Mouse (Mus musculus) intestine, postnatal 0 days (tissue): Measurements from ENCODE around the gene Usp11. TPM values are rescaled to one million over a fixed set of nuclear protein-coding genes. Genes with fewer than 3 reads are reported as not detected.
"Not testable (repeated sequence)": the region's sequence is repeated elsewhere in the genome, so short reads cannot be mapped to it uniquely, and the experiment has no call there.

ENCODE experiments used
- ATAC-seq: fragments of 200-750 bp; cut with Nextera tagmentation; 2 replicates; pipeline ENCODE4 v1.8.0; 2017; ENCODE audit warnings: mild to moderate bottlenecking, moderate TSS enrichment, moderate library complexity
- H3K27ac ChIP-seq: fragments of 300-500 bp; sonication (generic); 2 replicates; pipeline ENCODE4 v1.5.1; 2014; ENCODE audit warnings: mild to moderate bottlenecking, low read depth, low read length, moderate library complexity
- H3K27me3 ChIP-seq: fragments of 300-500 bp; sonication (generic); replicated peaks from 2 replicates; pipeline ENCODE4 v1.6.1; 2014; ENCODE audit warnings: low read length, mixed read lengths; ENCODE audit not compliant: control insufficient read depth, insufficient read depth
- H3K36me3 ChIP-seq: fragments of 300-500 bp; sonication (generic); 2 replicates; pipeline ENCODE4 v1.6.1; 2014; ENCODE audit warnings: mild to moderate bottlenecking, moderate library complexity; ENCODE audit not compliant: control insufficient read depth, insufficient read depth
- H3K4me1 ChIP-seq: fragments of 300-500 bp; sonication (generic); replicated peaks from 2 replicates; pipeline ENCODE4 v1.6.1; 2014; ENCODE audit warnings: antibody characterized with exemption, low read length, mixed read lengths; ENCODE audit not compliant: control insufficient read depth, insufficient read depth
- H3K4me2 ChIP-seq: fragments of 300-500 bp; sonication (generic); replicated peaks from 2 replicates; pipeline ENCODE4 v1.6.1; 2014; ENCODE audit warnings: low read depth, mild to moderate bottlenecking, moderate library complexity
- H3K4me3 ChIP-seq: fragments of 300-500 bp; sonication (generic); 2 replicates; pipeline ENCODE4 v1.5.1; 2014; ENCODE audit warnings: low read depth, low read length
- H3K9ac ChIP-seq: fragments of 300-500 bp; sonication (generic); 2 replicates; pipeline ENCODE4 v1.6.1; 2014; ENCODE audit warnings: mild to moderate bottlenecking, low read depth, low read length
- H3K9me3 ChIP-seq: fragments of 300-500 bp; sonication (generic); 2 replicates; pipeline ENCODE4 v1.6.1; 2016; ENCODE audit warnings: mixed run types; ENCODE audit not compliant: control insufficient read depth
- CTCF ChIP-seq: sonication (generic); IDR thresholded peaks from 2 replicates; pipeline ENCODE4 v1.5.1; 2016; ENCODE audit warnings: low read depth, mild to moderate bottlenecking, control low read depth, antibody characterized with exemption, moderate library complexity
- WGBS: fragments of 180-500 bp; shearing (Covaris S2); extraction: QIAGEN DNeasy Blood & Tissue Kit; methylation state at CpG from one replicate; pipeline ENCODE4 v1.1.7; 2014; 5-methylcytosine and 5-hydroxymethylcytosine counted together
- polyA plus RNA-seq: library from polyadenylated mRNA; unstranded; fragments of >200 nt; fragmentation: Nextera tagmentation; extraction: Ambion mirVana; gene quantifications from 2 replicates; pipeline ENCODE4 v1.2.1, GENCODE M21; 2015

Usp11 gene
- polyA plus RNA-seq, 1 experiment from 2014 or later = 3.8 TPM

DNA sequence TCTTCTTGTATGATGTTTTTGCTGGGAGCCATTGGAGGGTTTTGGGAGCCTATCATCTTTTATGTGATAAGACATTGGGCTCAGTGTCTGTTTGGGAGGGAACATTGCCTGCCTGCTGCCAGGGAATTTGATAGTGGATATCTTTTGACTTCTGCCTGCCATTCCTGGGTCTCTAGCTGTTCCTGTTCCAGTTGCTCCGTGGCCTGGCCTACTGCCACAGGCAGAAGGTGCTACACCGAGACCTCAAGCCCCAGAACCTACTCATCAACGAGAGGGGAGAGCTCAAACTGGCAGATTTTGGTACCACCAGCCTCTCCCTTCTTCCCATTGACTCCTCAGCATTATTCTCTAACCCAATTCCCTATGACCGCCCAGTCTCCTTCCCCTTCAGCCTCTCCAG is 7.9 kb upstream of the Usp11 start:
- no peak overlapping the region for H3K27ac ChIP-seq
- H3K4me2 ChIP-seq = no peak overlapping the region
- peaks cover 30% of the 10 kb centered on the region for H3K36me3 ChIP-seq
- H3K4me1 ChIP-seq = no peaks in the 10 kb centered on the region
- no peak overlapping the region for H3K4me3 ChIP-seq
- H3K9ac ChIP-seq = no peak overlapping the region
- 90% methylated on average over 4 of the region's 4 CpGs for WGBS
- H3K27me3 ChIP-seq = no peaks in the 10 kb centered on the region
- H3K9me3 ChIP-seq = no peaks in the 10 kb centered on the region
- no peak for TF ChIP-seq CTCF
- no peak for ATAC-seq

DNA sequence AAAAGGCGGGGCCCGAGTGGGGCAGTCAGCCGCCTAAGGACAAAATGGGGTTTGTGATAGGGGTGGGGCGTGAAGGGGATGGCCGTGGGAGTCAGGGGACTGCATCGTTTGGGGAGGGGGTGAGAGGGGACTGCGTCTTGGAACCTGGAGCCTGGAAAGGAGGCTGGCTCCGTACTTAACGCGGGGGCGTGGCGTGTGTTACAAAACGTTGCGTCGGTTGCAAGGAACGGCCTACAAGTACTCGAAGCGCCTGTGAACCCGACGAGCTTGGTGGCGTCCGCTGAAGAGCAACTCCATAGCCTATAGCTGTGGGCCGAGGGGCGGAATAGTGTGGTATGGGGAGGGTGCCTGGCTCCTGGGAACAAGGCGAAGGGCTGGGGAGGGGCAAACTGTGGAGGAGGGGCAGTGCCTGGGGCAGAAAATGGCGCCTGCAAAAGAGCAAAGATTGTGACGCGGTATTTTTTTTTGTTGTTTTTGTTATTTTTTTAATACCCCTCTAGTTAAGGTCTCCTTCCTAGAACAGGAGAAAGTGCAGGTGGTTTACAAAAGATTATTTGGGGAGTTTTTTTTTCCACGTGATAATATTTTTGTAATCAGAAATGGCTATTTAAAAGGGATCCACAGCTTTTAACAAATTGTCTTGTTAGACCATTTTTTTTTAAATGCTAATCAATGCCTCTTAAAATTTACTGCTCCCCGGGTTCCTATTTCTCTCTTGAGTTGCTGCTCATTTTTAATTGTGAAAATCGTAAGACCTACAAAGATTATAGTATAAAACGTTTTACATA is 783 bp downstream of the Usp11 start:
- no peaks in the 10 kb centered on the region; the same call in 1 of the 2 replicates for H3K36me3 ChIP-seq
- H3K27me3 ChIP-seq = no peaks in the 10 kb centered on the region
- H3K27ac ChIP-seq = peak overlapping the region; percentile 70
- H3K9ac ChIP-seq = peak overlapping the region; percentile 62
- WGBS = 22% methylated on average over 32 of the region's 32 CpGs
- H3K4me1 ChIP-seq = no peaks in the 10 kb centered on the region
- no peaks in the 10 kb centered on the region for H3K9me3 ChIP-seq
- ATAC-seq = peak; percentile 92
- peak overlapping the region; percentile 55 for H3K4me3 ChIP-seq
- peak overlapping the region; percentile 66 for H3K4me2 ChIP-seq
- TF ChIP-seq CTCF = no peak

DNA sequence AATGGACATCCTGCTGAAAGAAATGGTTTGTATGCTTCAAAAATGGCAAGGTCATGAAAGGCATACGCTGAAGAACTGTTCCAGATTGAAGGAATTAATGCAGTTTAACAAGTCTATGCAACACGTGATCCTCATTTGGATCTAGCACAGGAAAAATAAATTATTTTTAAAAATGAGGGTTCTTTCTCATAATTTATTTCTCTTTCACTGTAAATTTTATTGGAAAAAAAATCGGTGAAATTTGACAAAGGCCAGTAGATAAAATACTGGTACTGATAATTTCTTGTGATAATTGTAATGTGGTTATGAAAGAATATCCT is 1.3 kb downstream of the Usp11 start:
- Histone ChIP-seq H3K27me3 (no peaks in the 10 kb centered on the region), H3K4me1 (no peaks in the 10 kb centered on the region), H3K36me3 (no peaks in the 10 kb centered on the region), H3K4me2 (peak overlapping the region; percentile 66), H3K9ac (no peak overlapping the region), H3K27ac (no peak overlapping the region), H3K4me3 (peak overlapping the region; percentile 55; the same call in 1 of the 2 replicates), H3K9me3 (no peaks in the 10 kb centered on the region)
- 26% methylated on average over 3 of the region's 3 CpGs for WGBS
- no peak for TF ChIP-seq CTCF
- ATAC-seq = no peak

DNA sequence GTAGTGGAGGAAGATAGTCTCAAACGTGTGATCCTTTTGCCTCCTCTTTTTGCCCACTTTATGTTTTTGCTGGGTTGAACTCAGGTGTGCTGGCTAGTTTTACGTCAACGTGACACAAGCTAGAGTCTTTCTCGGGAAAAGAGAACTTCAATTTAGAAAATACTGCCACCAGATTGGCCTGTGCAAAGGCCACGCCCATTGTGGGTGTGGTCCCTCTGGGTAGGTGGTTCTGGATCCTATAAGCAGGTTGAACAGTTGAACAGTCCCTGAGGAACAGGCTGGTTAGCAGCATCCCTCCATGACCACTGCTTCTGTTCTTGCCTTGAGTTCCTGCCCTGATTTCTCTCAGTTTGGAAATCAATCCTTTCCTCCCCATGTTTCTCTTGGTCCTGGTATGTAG is 25.0 kb downstream of the Usp11 start:
- 68% methylated on average over 5 of the region's 5 CpGs for WGBS
- Histone ChIP-seq H3K4me1 (no peaks in the 10 kb centered on the region), H3K9me3 (no peaks in the 10 kb centered on the region), H3K4me2 (no peak overlapping the region), H3K4me3 (no peak overlapping the region), H3K27me3 (no peaks in the 10 kb centered on the region), H3K9ac (no peak overlapping the region), H3K36me3 (no peaks in the 10 kb centered on the region), H3K27ac (no peak overlapping the region)
- no peak for TF ChIP-seq CTCF
- ATAC-seq = no peak

DNA sequence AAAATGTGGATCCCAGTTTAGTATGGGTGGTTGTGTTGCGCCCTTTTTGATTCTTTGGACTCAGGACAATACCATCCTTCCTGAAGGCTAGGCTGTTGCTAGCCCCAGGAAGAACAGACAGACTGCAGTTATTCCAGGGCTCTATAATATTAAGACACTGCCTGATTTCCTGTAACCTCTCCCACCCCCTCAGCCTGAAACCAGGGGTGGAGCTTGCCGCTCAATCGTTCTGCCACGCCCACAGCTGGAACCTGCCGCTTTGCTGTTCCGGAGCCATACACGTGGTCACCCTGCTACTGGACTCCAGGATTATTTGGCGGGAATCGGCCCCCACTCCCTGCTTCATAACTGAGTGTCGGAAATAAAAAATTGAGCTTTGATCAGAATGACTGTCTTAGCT is 26.3 kb downstream of the Usp11 start:
- H3K36me3 ChIP-seq, ATAC-seq, H3K27ac ChIP-seq, H3K9ac ChIP-seq, H3K4me3 ChIP-seq, H3K4me2 ChIP-seq, H3K27me3 ChIP-seq, H3K9me3 ChIP-seq, H3K4me1 ChIP-seq: not testable (repeated sequence)
- WGBS = 43% methylated on average over 10 of the region's 10 CpGs

DNA sequence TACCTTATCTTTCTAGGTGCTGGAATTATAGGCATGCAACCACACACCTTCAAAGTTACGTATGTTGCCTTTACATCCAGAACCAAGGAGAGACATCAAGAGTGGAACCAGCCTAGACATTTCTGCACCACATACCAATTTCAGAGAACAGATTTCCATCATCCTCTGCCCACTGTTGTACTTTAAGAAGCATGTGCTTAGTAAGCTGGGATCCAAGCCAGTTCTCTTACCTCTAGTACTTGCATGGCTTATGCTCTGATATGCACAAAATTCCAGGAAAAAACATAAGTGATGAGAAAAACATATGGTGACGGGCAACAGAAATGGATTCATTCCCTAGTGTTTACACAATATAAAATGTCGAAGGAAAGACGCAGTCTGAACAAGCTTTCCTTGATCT is 32.8 kb downstream of the Usp11 start:
- Histone ChIP-seq H3K9ac (no peak overlapping the region), H3K4me1 (no peaks in the 10 kb centered on the region), H3K36me3 (no peaks in the 10 kb centered on the region), H3K4me3 (no peak overlapping the region), H3K9me3 (no peaks in the 10 kb centered on the region), H3K27ac (no peak overlapping the region), H3K27me3 (no peaks in the 10 kb centered on the region), H3K4me2 (no peak overlapping the region)
- ATAC-seq = no peak
- no peak for TF ChIP-seq CTCF
- WGBS = 78% methylated on average over 4 of the region's 4 CpGs

DNA sequence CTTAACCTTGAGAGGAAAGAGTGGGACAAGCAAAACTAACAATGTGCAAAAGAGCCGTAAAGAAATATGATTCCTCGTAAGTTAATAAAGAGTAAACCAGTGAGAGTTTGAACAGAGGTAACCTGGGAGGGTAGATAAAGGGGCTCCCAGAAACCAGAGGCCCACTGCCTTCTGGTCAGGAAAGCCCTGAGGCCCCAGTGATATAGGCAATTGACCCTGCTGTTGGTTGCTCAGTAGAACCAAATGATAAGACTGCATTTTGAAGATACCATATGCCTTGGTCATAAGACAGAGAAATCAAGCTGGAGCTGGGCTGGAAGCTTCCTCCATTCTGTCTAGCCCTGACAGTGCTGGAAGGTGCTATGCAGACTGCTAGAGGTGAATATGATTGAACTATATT is 45.1 kb downstream of the Usp11 start:
- ATAC-seq = no peak
- WGBS = 61% methylated on average over 2 of the region's 2 CpGs

More for the DNA sequence above, 45.1 kb downstream of the Usp11 start:
- Histone ChIP-seq H3K4me3 (no peak overlapping the region), H3K4me2 (no peak overlapping the region), H3K27me3 (no peaks in the 10 kb centered on the region), H3K4me1 (no peaks in the 10 kb centered on the region), H3K36me3 (no peaks in the 10 kb centered on the region), H3K9ac (no peak overlapping the region), H3K27ac (no peak overlapping the region), H3K9me3 (no peaks in the 10 kb centered on the region)
- no peak for TF ChIP-seq CTCF
